Mouse (Mus musculus) cerebellum, adult 2 months (tissue): Measurements from ENCODE around the gene Gm9936.

ENCODE experiments used
- CTCF ChIP-seq: fragments of 200-500 bp; IDR thresholded peaks from 2 replicates; pipeline ENCODE4 v1.5.1; 2011; ENCODE audit warnings: low read depth, mild to moderate bottlenecking, control low read depth, low read length, moderate library complexity, borderline replicate concordance; ENCODE audit not compliant: insufficient read depth
- POLR2A ChIP-seq: fragments of 200-500 bp; IDR thresholded peaks from 2 replicates; pipeline ENCODE4 v1.6.1; 2011; ENCODE audit warnings: low read length, control low read depth, borderline replicate concordance; ENCODE audit not compliant: insufficient read depth

DNA sequence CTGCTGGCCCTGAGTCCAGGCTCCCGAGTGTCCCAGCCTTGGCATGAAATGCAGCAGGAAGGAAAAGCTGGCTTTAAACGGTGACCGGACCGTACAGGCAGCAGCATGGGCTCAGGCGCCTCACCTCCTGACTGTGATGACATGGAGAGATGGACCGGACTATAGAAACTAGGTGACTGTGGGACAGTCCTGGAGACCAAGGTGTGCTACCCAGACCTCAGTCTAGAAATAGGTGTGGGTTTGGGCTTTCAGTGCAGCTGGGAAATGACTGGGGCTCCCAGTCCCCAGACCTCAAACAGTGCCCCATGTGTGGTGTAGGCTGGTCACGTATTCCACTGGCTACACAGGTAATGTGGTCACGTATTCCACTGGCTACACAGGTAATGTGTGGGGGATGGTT, 51.8 kb downstream of the Gm9936 start:
- TF ChIP-seq POLR2A (no peak), CTCF (no peak)
